Mouse (Mus musculus) yolk sac, embryonic 10.5 days (tissue): ENCODE measurements around the gene Elf2.
A peak's percentile ranks its signal among the peaks of the same experiment; 100 is the strongest.

Experiments used
- DNase-seq: peaks from one replicate; pipeline ENCODE4 v3.0.0-alpha.2; 2017; ENCODE audit warnings: low spot score

Gene Elf2

DNA sequence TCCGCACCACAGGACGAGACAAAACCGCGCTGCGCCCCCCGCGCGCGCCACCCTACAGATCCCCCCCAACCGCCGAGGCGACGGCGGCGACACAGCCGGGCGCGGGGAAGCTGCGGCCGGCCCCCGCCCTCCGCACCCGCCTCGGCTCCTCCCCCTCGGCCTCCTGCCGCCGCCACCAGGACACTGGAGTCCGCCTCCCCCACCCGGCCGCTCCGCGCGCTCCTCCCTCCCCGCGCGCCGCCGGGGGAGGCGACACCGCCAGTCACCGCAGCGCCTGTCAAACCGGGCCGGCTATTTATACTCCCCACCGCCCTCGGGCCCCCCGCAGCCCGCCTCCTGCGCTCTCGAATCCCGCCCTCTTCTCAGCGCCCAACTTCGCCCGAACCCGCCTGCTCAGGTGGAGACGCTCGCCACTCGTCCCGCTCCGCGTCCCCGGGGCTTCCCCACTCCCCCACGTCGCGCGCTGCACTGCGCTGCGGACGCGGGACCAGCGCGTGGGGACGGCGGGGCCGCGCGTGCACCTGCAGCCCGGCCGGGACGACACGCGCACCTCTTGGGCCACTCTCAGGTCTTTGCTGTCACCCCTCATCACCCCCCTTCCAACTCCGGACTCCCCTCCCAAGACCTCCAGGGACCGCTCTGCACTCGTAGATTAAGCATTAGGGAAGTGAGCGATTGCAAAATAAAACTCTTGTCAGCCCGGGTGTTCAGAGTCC is at the start of gene Elf2:
TSS of gene Elf2 (minus strand) at position 112 of the 716 bp plus-strand sequence.
- DNase-seq = peak; percentile 94

DNA sequence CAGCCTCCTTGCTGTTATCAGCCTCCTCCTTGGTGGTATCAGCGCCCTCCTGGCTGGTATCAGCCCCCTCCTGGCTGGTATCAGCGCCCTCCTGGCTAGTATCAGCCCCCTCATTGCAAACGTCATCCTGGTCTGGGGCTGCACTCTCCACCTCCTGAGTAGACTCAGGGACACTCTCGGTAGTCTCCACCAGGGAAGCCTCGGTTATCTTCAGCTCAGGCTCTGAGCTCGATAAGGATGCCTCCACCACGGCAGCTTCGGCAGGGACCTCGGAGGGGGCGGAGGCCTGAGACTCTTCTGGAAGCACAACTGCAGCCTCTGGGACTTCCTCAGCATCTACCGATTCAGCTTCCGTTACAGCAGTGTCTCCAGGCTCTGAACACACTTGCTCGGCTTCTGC is 48.4 kb upstream of the Elf2 start:
- DNase-seq = no peak

DNA sequence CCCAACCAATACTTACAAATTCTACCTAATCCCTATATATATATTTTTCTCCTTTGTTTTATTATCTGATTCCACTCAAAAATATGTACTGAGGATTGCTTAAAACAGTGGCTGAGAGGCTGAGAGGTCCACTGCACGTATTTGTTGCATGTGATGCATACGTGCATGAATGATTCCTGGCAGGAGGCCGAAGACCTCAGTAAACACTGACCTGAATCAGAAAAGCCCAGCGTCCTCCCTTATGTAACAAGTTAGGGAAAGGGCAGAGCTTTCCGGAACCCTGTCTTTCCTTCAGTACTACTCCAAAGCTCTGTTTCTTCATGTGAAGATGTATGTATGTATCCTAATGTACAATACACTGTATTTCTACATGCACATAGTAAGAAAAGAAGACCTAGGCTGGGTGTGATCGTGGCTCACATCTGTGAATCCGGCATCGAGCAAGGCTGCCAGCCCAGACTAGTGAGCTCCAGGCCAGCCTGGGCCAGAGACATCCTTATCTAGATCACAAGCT is 47.5 kb upstream of the Elf2 start:
- DNase-seq = no peak

DNA sequence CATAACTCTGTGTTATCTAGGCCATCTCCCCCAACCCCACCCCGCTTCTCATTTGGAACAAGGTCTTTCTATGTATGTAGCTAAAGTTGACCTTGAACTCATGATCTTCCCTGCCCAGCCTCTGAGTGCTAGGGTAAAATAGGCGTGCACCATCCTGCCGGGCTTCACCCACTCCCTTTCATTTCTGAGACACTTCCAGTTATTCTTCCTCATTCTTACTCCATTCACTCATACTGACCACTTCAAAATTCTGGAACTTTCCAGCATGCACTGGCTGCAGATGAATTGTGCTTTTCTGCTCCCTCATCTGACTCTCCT is 46.6 kb upstream of the Elf2 start:
- DNase-seq = no peak

DNA sequence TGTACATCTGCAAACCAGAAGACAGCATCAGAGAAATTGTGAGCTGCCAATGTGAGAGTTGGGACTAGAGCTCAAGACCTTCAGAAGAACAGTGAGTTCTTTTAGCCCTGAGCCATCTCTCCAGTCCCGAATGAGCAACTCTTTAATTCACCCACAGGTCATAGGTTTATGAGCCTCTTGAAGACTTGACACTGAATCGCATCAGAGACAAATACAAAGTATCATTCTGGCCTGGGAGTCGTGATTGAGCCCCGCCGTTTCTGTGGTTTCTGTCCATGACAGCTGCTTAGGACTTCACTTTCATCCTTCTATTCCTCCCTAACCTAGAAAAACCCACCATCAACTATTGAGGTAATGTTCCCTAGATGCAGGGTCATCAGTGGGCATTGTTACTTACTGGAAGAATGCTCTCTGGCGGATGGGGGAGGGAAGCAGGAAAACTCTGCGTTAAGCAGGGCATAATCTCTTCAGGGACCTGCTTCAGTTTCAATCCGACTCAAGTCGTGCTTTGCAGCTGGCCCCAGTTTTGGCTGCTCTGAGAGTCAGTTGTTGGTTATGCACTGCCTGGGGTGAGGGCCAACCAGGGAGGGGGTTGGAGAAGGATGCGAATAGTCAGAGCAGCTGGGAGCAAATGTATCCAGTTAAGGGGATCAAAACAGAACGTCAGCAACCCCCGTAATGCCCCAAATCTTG is 46.1 kb upstream of the Elf2 start:
- DNase-seq = no peak

DNA sequence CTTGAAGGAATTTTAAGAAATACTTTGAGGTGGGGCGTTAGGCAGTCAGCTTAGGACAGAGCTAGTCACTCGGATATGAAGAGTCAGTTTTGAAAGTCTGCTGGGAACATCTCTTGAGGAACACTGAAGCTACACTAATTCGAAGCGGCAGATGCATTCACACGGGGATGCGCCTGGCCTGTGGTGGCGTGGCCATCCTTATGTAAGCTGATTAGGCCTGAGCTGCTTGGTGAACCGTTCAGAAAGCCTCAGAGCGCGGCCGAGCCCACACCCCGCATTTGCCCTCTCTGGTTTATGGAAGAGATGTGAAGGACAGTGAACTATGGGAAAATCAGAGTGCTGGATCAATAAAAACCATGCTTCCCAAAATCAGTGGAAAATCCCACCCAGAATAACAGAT is 42.9 kb upstream of the Elf2 start:
- no peak for DNase-seq

DNA sequence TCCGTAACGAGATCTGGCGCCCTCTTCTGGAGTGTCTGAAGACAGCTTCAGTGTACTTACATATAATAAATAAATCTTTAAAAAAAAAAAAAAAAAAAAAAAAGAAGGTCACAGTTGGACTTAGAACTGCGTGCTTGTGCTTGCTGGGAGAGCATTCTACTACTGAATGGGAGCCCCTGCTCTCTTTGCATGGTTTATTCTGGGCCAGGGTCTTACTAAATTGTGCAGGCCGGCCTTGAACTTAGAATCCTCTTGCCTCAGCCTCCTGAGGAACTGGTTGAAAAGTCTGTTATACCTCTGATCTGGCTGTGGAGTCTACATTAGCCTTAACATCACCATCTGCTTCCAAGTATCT is 40.2 kb upstream of the Elf2 start:
- no peak for DNase-seq

DNA sequence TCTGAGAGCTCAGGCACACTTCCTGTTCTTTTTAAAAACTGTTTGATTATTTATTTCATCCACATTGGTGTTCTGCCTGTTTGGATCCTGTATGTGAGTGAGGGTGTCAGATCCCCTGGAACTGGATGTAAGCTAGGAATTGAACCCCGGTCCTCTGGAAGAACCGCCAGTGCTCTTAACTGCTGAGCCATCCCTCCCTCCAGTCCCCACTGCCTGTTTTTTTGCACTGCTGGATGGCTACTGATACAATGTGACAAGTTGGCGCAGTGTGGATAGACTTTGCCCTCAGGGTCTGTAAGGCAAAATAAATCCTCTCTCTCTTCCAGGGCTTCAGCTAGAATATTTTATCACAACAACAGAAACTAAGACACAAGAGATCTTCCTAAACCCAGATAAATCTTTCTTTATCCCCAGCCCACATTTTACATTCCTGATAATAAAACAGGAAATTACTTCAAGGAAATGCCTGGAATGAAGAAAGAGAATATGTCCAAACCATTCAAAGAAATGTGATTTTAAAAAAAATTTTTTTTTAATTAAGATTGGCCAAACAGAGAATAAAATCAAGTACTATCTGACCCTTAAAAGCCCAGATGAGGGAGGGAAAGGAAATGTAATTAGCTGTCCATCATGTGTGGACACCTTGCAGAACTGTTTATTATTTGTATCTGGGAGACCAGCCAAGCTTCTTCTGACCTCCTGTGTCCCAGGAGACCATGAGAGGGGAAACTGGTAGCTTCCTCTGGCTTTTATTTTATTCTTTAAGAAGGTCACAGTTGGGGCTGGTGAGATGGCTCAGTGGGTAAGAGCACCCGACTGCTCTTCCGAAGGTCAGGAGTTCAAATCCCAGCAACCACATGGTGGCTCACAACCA is 39.6 kb upstream of the Elf2 start:
- DNase-seq = peak; percentile 46

DNA sequence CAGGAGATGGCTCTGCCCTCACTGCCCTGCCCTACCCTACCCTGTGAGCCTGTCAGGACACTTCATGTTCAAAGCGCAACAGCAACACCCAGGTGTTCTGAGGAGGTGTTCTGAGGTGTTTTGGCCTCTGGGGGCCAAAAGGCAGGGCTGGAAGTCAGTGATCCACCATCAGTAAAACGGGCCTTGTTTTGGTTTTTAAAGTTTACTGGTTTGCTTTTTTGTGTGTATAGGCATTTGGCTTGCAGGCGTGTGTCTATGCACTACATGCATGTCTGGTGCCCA is 38.1 kb upstream of the Elf2 start:
- no peak for DNase-seq

DNA sequence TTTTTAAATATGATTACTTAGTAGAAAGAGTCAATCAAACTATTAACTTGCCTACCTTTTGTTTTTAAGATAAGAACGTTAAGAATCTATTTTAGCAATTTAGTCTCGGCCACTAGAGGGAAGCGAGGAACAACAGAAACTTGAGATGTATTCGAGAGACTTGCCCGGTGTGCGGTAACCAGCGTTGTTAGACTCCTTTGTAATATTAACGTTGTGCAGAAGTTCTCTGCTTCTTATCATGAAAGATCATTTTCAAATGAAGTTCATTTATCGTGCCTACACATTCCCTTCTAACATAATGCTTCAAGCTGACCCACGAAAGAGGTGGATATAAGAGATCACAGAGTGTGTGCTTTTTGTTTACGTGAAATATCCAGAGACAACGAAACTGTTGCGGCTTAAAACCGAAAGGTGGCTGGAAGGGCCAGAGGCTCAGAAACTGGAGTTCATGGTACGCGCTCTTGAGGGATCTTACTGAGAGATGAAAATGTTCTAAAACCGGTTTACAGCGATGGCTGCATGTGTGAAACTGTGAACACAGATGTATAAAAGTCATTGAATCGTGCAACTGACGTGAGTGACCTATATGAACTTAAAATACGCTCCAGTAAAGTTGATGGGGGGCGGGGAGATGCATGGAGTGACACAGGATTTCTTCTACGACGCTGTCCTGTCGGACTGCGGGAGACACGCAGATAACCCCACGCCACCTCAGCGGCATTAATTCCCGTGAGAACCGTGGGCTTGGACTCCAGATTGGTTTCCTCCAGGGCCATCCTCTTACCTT is 37.6 kb upstream of the Elf2 start:
- peak; percentile 51 for DNase-seq

DNA sequence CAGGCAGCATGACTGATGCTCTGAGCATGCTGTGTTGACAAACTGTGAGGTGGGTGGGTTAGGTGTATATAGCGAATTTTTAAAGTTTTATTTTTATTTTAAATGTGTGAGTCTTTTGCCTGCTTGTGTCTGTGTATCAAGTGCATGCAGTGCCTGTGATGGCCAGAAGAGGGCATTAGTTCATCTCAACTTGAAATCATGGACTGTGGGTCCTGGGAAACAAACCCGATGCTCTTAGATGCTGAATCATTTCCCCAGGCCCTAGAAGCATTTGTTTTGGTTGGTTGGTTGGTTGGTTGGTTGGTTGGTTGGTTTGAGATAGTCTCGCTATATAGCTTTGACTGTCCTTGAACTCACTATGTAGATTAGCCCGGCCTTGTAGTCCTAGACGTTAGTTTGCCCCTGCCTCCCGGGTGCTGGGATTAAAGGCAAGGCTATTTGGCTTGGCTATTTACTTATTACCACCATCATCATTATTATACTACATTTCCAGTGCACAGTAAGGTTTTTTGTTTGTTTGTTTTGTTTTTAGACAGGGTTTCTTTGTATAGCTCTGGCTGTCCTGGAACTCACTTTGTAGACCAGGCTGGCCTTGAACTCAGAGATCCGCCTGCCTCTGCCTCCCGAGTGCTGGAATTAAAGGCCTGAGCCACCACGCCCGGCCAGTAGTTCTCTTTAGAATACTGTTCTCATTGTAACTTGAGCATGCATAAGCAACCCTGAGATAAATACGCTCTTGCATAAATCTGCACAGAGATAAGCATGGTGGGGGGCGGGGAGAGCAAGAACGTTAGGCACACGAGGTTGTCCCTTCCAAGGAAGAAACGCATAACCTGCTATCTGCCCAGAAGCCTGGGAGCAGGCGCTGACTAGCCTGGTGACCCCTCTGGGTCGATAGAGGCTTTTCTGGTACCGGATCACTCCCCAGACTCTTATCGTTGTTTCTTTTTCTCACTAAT is 35.1 kb upstream of the Elf2 start:
- no peak for DNase-seq

DNA sequence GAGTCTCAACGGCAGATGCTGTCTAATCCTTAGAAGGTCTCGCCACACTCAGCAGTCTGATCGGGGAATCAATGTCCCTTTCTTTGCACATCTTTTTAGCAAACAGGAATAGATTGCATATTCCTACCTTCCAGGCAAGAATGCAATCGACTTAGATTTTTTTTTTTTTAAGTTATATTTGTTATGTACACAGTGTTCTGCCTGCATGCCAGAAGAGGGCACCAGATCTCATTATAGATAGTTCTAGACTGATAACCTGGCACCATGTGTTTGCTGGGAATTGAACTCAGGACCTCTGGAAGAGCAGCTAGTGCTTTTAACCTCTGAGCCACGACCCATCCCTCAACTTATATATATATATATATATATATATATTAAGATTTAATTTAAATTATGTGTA is 33.1 kb upstream of the Elf2 start:
- DNase-seq = no peak

DNA sequence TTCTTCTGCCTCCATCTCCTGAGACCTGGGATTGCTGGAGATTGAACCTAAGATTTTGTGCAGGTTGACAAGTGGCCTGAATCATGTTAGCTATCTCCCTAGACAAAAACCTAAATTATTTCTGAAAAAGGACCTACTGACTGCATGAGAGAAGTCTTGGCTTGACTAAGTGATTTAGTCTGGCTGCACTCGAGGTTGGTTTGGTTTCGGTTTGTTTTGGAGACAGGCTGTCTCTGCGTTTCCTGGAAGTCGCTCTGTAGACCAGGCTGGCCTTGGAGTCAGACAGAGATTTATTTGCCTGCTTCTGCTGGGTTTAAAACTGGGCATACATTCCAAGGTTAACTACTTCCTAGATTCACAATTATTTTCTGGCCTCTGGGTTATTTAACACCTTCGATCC is 32.4 kb upstream of the Elf2 start:
- DNase-seq = no peak

DNA sequence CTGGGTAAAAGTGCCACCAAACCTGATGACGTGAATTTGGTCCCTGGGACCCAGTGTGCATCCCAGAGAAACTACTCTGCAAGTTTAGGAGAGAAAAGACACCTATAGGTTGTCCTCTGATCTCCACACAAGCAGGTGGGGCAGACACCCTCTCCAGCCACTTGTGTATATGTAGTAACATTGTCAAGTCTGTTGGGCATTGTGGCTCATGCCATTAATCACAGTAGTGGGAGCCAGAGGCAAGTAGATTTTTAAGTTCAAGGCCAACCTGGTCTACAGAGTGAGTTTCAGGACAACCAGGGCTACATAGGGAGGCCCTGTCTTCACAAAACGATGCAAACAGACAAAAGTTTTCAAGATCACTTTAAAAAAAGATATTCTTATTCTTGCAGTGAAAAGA is 31.4 kb upstream of the Elf2 start:
- no peak for DNase-seq

DNA sequence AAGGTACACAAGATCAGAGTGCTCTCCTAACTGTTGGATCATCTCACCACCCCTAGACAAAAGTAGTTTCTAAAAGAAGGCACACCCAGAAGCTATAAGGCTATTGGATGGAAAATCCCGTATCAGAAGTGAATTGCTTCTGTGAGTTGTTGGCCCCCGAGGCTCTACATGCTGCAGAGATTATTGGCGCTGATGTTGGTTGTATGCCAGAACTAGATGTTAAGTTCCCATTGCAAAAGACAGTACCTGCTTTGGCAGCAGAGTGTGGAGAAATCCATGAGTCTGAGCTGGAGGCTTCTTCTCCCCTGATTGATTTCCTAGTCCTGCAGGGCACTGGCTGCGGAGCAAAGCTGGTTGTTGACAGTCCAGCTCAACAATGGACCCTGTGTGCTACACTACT is 27.5 kb upstream of the Elf2 start:
- DNase-seq = no peak

DNA sequence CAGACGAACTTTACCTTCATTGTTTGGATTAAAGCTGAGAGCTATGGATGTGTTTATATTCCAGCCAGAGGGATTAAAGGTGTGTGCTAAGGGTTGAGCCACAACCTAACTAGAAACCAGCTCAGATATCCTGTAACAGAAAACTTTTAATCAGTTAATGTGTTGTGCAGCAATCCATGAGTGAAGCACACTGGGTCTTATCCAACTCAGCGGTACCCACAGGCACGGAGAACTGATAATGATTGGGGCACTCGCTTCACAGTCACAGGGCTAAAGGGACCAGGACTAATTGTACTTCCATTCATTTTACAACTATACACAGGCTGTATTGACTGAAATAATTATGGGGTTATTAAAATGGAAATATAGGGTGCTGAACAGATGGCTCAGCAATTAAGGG is 26.5 kb upstream of the Elf2 start:
- no peak for DNase-seq

DNA sequence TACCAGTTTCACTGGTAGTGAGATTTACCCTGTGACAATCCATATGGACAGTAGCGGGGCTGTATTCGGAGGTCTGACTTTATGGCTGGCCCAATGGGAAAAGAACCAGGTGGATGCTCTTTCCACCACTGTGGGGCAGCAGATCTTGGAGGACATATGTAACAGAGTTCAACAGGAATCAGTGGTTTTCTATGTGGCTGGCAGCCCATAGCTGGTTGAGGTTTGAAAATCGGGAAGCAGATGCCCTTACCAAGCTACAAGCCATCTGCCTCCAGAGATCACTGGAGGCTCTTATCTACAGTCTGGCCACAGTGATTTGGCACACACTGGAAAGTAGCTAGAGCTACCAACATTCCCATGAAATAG is 25.0 kb upstream of the Elf2 start:
- no peak for DNase-seq

DNA sequence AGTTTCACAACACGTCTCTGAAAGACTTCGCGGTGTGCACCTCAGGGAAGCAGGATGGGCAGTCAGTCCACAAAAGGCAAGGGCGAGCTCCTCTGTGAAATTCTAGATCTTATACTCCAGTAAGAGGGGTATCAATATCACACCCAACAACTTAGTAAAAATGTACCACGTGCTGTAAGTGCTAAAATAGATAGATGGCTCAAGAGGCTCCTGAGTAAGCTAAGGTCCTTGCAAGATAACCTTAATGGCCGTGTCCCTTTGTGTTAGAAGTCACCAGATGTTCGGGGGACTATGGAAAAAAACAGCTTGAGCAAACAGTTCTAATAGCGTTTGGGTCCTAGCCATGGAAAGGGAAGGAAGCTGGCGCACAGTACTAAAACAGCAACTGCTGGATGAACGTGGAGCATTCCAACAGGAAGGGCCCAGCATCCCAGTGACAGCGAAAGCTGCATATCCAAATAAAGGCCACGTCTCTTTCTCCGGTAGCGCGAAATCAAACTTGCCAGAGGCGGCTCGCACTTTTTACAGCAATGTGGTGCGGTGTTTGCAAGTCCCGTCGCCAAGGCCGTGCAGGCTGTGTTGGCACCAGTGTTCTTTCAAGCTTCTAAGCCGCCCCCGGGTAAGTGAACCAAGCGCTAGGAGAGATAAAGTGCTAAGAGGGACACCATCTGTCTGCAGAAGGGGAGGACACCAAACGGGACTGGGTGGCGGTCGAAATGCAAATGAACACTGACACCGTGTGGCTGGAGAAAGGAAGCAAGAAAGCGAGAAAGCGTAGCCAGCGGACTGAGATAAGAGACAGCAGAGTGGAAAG is 24.4 kb upstream of the Elf2 start:
- DNase-seq = peak; percentile 84

DNA sequence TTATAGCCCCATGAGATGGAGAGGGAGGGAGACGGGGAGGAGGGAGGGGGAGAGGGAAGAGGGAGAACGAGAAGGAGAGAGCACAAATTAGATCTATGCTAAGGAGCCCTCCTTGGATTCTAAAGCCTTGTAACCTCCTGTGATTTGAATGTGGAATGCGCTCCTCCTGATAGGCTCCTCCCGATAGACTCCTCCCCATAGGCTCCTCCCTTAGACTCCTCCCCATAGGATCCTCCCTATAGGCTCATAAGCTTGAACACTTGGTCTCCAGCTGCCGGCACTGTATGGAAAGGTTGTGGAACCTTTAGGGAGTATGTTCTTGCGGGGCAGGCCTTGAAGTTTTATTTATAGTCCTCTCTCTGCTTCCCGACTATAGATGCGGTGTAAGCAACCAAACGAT is 20.6 kb upstream of the Elf2 start:
- DNase-seq = no peak

DNA sequence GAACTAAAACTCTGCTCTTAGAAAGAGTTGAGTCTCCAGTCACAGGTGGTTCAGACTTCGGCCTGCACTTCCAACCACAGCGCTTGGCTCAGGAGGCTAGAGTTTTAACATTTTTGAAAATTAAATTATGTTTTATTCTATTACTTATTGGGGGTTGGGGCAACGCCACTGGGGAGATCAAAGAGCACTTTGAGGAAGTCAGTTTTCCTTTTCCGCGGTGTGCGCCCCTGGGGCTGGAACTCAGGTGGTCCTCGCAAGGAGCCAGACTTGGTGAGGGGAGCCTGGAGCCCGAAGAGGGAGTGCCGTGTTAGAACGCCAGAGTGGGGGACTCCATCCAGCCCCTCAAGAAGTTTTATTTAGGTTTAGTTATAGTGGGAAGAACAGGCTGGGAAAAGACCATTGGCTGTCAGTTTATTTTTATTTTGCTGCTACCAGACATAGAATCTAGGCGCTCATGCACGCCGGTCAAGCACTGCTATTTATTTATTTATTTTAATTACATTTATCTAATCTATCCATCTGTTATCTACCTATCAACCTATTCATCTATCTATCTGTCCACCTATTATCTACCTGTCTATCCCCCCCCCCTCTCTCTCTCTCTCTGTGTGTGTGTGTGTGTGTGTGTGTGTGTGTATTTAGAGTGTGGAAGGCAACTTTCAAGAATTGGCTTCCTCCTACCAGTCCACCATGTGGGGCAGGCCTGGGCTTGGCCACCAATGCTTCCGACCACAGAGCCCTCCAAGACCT is 19.3 kb upstream of the Elf2 start:
- DNase-seq = no peak
